Mouse (Mus musculus) liver, embryonic 15.5 days (tissue): ENCODE measurements around the gene Alad. TPM values are rescaled to one million over a fixed set of nuclear protein-coding genes. Genes with fewer than 3 reads are reported as not detected.

Source experiments
- ATAC-seq: fragments of 200-750 bp; cut with Nextera tagmentation; 2 replicates; pipeline ENCODE4 v1.8.0; 2017; ENCODE audit warnings: moderate number of reproducible peaks, mild to moderate bottlenecking, moderate library complexity; ENCODE audit not compliant: insufficient read depth
- H3K27ac ChIP-seq: fragments of 300-500 bp; sonication (generic); replicated peaks from 2 replicates; pipeline ENCODE4 v1.5.1; 2015; ENCODE audit warnings: mild to moderate bottlenecking, inconsistent platforms
- H3K27me3 ChIP-seq: fragments of 300-500 bp; sonication (generic); 2 replicates; pipeline ENCODE4 v1.6.1; 2015; ENCODE audit warnings: mild to moderate bottlenecking, inconsistent platforms
- H3K36me3 ChIP-seq: fragments of 300-500 bp; sonication (generic); replicated peaks from 2 replicates; pipeline ENCODE4 v1.6.1; 2015; ENCODE audit warnings: moderate library complexity, mild to moderate bottlenecking, inconsistent platforms
- H3K4me1 ChIP-seq: fragments of 300-500 bp; sonication (generic); replicated peaks from 2 replicates; pipeline ENCODE4 v1.6.1; 2015; ENCODE audit warnings: inconsistent platforms
- H3K4me2 ChIP-seq: fragments of 300-500 bp; sonication (generic); 2 replicates; pipeline ENCODE4 v1.6.1; 2015; ENCODE audit warnings: moderate library complexity, mild to moderate bottlenecking, inconsistent platforms
- H3K4me3 ChIP-seq: fragments of 300-500 bp; sonication (generic); replicated peaks from 2 replicates; pipeline ENCODE4 v1.5.1; 2015; ENCODE audit warnings: mild to moderate bottlenecking, inconsistent platforms
- H3K9ac ChIP-seq: fragments of 300-500 bp; sonication (generic); 2 replicates; pipeline ENCODE4 v1.6.1; 2015; ENCODE audit warnings: moderate library complexity, mild to moderate bottlenecking, inconsistent platforms
- H3K9me3 ChIP-seq: fragments of 300-500 bp; sonication (generic); replicated peaks from 2 replicates; pipeline ENCODE4 v1.6.1; 2016; ENCODE audit warnings: inconsistent platforms
- WGBS: fragments of 180-500 bp; shearing (Covaris S2); methylation state at CpG from one replicate; pipeline ENCODE4 v1.1.7; 2015; ENCODE audit warnings: mixed read lengths; ENCODE audit not compliant: insufficient replicate concordance; 5-methylcytosine and 5-hydroxymethylcytosine counted together
- polyA plus RNA-seq: library from polyadenylated mRNA; unstranded; fragments of >200 nt; fragmentation: Nextera tagmentation; extraction: Ambion mirVana; gene quantifications from 2 replicates; pipeline ENCODE4 v1.2.1, GENCODE M21; 2015

Gene Alad
- polyA plus RNA-seq, 1 experiment from 2014 or later: 582 TPM

DNA sequence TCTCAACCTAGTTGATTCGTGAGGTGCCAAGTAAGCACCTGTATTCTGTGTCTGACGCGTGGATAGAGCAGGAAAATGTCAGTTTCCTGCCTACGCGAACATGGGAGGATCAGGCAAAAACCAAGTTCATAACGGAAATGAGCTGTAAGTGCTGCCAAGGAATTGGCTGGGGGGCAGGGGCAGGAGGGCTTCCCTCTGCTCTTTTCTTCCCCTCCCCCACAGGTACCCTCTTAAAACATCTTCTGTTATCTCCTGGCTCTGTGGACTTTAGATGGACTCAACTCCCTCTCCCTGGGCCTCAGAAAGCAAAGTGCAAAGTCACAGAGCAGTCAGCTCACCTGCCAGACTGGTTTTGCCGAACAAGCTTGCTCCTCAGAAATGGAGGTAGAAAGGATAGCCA is 16.7 kb downstream of the Alad start:
- Histone ChIP-seq H3K9ac (0 out of 2 replicates have a peak overlapping the region, but pooled peaks have one; percentile 9), H3K27ac (peak overlapping the region; percentile 60), H3K9me3 (no peaks in the 10 kb centered on the region), H3K4me3 (no peak overlapping the region), H3K27me3 (no peaks in the 10 kb centered on the region), H3K4me2 (peak overlapping the region; percentile 92), H3K4me1 (peaks cover 55% of the 10 kb centered on the region), H3K36me3 (peaks cover 11% of the 10 kb centered on the region)
- ATAC-seq: no peak
- 56% methylated on average over 7 of the region's 7 CpGs for WGBS

DNA sequence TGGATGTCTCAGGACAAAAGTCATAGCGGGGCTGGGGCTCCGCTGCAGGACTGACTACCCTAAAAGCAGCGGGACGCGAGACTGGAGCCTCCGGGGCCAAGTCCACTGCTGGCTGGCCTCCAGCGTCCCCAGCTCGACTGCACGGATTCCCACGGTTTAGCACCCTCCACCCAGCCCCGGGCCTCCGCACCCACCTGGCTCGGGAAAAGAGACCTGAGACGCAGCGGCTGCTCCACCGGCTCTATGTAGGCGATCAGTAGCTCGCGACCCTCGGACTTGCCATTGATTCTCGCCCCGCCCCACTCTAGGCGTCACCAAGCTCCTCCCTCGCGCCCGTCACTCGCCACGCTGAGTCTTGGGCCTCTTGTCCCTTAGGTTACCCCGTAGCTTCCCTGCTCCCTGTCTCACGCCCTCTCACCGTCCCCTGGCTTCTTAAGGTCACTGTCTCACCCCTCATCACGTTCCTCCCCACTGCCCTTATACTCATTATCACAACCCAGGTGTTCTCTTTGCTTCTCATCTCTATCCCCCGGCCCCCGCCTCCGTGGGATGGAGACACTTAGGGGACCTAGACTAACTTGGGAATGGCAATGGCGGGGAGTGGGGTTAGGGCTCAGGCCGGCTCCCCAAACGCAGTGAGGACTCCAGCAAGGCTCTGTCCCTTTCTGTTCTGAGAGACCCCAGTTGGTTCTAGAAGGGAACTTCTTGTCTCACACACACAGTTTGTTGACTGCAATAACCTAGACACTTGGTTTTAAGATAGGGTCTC is 17.6 kb downstream of the Alad start:
- ATAC-seq: peak; percentile 82
- Histone ChIP-seq H3K4me2 (peak overlapping the region; percentile 92), H3K4me1 (peaks cover 47% of the 10 kb centered on the region), H3K9me3 (no peaks in the 10 kb centered on the region), H3K4me3 (peak overlapping the region; percentile 83), H3K27ac (peak overlapping the region; percentile 60), H3K27me3 (no peaks in the 10 kb centered on the region), H3K36me3 (peaks cover 3% of the 10 kb centered on the region), H3K9ac (peak overlapping the region; percentile 76)
- 2% methylated on average over 38 of the region's 38 CpGs for WGBS

DNA sequence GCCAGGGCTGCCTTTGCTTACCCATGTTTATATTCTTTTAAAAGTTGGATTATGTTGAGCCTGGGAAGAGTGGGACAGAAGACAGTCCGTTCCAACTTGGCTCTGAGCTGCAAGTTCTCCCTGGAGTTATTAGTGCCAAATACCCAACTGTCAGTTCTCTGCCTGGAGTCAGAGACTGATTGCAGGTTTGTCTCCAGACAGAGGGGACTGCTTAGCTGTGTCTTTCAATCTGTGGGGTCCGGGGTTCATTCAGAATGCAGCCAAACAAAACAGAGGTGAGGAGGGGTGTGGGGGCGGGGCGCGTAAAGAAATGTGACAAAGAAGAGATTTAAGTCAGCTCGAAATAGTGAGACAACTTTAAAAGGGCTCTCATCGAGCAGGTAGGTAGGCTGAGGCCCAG is 18.2 kb downstream of the Alad start:
- peak overlapping the region; percentile 92 for H3K4me2 ChIP-seq
- no peaks in the 10 kb centered on the region for H3K36me3 ChIP-seq
- H3K9me3 ChIP-seq: no peaks in the 10 kb centered on the region
- H3K4me1 ChIP-seq: peaks cover 40% of the 10 kb centered on the region
- 8% methylated on average over 7 of the region's 7 CpGs for WGBS
- peak overlapping the region; percentile 76 for H3K9ac ChIP-seq
- H3K4me3 ChIP-seq: peak overlapping the region; percentile 83
- H3K27ac ChIP-seq: peak overlapping the region; percentile 55; the same call in 1 of the 2 replicates
- H3K27me3 ChIP-seq: no peaks in the 10 kb centered on the region
- ATAC-seq: no peak

DNA sequence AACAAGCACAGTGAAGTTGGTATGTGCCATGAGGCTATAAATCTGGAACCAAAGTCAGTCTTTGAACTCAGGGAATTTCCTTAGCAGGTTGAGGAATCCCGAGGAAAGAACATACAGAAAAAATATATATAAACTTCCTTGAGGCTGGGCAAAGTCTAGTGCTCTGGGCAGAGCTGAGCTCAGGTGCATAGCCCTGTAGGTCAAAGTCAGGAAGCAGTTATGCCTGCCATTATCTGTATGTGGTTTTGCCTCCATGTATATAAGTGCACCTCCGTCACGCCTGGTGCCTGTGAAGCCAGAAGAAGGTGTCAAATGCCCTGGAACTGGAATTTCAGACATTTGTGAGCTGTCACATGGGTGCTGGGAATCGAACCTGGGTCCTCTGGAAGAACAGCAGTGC is 18.9 kb downstream of the Alad start:
- 55% methylated on average over 4 of the region's 4 CpGs for WGBS
- Histone ChIP-seq H3K4me1 (peaks cover 34% of the 10 kb centered on the region), H3K27ac (no peak overlapping the region), H3K27me3 (no peaks in the 10 kb centered on the region), H3K4me2 (peak overlapping the region; percentile 92), H3K9me3 (no peaks in the 10 kb centered on the region), H3K4me3 (no peak overlapping the region), H3K36me3 (no peaks in the 10 kb centered on the region), H3K9ac (no peak overlapping the region)
- ATAC-seq: no peak

DNA sequence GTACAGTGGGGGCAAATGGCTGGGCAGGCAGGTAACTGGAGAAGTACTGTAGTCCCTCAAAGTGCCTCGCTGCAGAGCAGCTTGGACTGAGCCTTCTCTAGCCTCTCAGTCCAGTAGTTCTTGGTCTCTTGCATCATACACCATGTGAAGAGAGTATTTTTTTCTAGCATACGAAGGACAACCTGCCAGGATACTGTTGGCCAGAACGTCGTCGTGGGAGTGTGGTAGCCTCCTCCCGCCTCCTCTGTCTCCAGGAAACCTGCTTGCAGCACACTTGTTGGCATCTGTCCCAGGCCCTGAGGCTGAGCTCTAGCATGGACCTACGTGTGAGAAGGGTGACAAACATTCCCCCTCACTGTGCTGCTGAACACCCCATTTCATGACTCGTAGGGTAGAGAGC is 22.9 kb downstream of the Alad start:
- no peaks in the 10 kb centered on the region for H3K36me3 ChIP-seq
- no peaks in the 10 kb centered on the region for H3K9me3 ChIP-seq
- no peak overlapping the region for H3K27ac ChIP-seq
- H3K4me3 ChIP-seq: no peak overlapping the region
- 55% methylated on average over 8 of the region's 8 CpGs for WGBS
- no peak overlapping the region for H3K9ac ChIP-seq
- peaks cover 10% of the 10 kb centered on the region for H3K4me1 ChIP-seq
- H3K4me2 ChIP-seq: no peak overlapping the region
- H3K27me3 ChIP-seq: peaks cover 9% of the 10 kb centered on the region; the same call in 1 of the 2 replicates
- no peak for ATAC-seq

DNA sequence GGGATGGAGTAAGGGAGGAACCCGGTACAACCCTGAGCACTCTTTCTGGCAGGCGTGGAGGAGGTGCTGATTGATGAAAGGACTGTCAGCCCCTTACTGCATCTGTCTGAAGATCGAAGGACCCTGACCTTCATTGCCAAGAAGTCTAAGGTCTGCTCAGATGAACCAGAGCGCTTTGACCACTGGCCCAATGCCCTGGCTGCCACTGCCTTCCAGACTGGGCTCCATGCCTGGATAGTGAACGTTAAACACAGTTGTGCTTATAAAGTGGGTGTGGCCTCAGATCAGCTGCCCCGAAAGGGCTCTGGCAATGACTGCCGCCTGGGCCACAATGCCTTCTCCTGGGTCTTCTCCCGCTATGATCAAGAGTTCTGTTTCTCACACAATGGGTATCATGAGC is 23.8 kb downstream of the Alad start:
- H3K9ac ChIP-seq: no peak overlapping the region
- ATAC-seq: no peak
- no peak overlapping the region for H3K27ac ChIP-seq
- H3K36me3 ChIP-seq: no peaks in the 10 kb centered on the region
- peaks cover 9% of the 10 kb centered on the region; the same call in 1 of the 2 replicates for H3K27me3 ChIP-seq
- no peak overlapping the region for H3K4me2 ChIP-seq
- no peaks in the 10 kb centered on the region for H3K9me3 ChIP-seq
- H3K4me1 ChIP-seq: peaks cover 2% of the 10 kb centered on the region
- no peak overlapping the region for H3K4me3 ChIP-seq
- 63% methylated on average over 8 of the region's 8 CpGs for WGBS

DNA sequence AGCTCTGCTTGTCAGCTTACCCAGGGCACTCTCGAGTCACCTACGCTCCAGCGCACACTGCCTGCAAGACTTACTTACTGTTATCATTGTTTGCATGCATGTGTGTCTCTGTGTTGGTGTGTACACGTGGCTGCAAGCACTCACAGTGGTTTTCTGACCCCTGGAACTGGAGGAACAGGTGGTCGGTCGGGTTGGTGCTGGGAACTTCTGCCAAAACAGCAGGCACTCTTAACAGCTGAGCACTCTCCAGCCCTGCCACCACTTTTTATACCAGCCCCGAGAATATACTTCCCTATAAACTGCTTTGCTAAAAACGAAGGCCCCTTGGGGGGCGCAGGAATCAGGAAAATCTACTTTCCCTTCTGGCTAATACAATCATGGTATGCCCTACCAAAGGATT is 25.5 kb downstream of the Alad start:
- no peak overlapping the region for H3K9ac ChIP-seq
- no peak for ATAC-seq
- H3K4me2 ChIP-seq: no peak overlapping the region
- WGBS: 40% methylated on average over 9 of the region's 9 CpGs
- peaks cover 9% of the 10 kb centered on the region; the same call in 1 of the 2 replicates for H3K27me3 ChIP-seq
- H3K36me3 ChIP-seq: no peaks in the 10 kb centered on the region
- no peak overlapping the region for H3K4me3 ChIP-seq
- no peaks in the 10 kb centered on the region; the same call in 1 of the 2 replicates for H3K4me1 ChIP-seq
- H3K27ac ChIP-seq: no peak overlapping the region
- no peaks in the 10 kb centered on the region for H3K9me3 ChIP-seq

DNA sequence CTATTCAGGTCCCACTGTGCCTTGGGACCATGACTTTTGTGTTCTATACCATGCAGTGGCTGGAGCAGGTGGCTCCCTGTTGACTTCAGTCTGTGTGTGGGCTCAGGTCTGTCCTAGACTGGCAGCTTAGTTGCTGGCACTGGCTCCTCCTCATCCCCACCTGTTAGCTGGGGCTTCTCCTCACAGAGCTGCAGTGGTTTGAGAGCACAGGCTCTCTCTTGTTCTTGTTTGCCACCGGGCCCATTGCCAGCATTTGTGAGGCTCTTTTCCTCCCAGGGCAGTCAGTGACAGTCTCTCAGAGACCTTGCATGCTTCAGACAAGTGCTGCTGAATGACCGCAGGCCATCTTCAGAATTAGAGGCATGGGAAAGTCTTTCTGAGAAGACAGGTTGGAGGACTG is 27.0 kb downstream of the Alad start:
- Histone ChIP-seq H3K4me1 (no peaks in the 10 kb centered on the region; the same call in 1 of the 2 replicates), H3K9ac (no peak overlapping the region), H3K9me3 (no peaks in the 10 kb centered on the region), H3K27me3 (peaks cover 9% of the 10 kb centered on the region; the same call in 1 of the 2 replicates), H3K4me3 (no peak overlapping the region), H3K4me2 (no peak overlapping the region), H3K27ac (no peak overlapping the region), H3K36me3 (no peaks in the 10 kb centered on the region)
- no peak for ATAC-seq
- 75% methylated on average over 2 of the region's 2 CpGs for WGBS

DNA sequence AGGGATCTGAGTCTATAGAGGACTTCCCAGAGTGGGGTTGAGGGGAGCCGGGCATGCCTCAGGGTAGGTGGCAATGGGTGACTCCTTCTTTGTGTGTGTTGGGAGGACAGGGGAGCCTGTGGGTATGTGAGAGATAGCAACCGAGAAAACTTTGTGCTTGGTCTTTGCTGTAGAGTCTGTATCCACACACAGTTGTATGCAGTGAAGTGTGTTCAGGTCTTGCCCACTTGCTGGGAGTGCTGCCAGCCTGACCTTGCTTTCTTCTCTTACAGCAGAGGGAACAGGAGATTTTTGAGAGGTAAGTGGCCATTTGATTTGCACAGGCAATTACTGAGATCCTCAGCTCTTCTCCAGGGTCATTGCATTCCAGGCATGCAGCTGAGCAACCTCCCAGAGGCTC is 31.8 kb downstream of the Alad start:
- Histone ChIP-seq H3K9me3 (no peaks in the 10 kb centered on the region), H3K27ac (no peak overlapping the region), H3K4me1 (peaks cover 24% of the 10 kb centered on the region), H3K36me3 (no peaks in the 10 kb centered on the region), H3K4me3 (no peak overlapping the region), H3K4me2 (no peak overlapping the region), H3K9ac (no peak overlapping the region), H3K27me3 (no peaks in the 10 kb centered on the region)
- no peak for ATAC-seq
- 70% methylated on average over 2 of the region's 2 CpGs for WGBS

DNA sequence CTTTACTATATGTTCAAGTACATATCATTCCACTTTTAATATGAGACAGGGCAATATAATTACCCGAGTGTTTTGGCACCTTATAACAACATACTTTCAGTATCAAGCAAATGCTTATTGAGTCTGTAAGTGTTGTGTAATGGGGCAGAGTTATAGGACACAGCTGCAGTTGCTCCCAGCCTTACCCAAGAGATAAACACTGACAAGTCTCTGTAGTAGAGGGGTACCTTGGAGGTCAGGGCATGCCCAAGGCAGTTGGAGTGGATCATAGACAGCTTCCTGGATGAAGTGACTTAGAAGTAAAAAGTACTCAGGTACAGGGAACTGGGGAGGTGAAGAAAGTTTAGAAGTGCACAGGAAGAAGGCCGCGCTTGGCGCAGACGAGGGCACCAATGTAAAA is 32.5 kb downstream of the Alad start:
- 86% methylated on average over 5 of the region's 5 CpGs for WGBS
- Histone ChIP-seq H3K9ac (no peak overlapping the region), H3K4me2 (no peak overlapping the region), H3K9me3 (no peaks in the 10 kb centered on the region), H3K4me1 (peaks cover 24% of the 10 kb centered on the region), H3K36me3 (no peaks in the 10 kb centered on the region), H3K4me3 (no peak overlapping the region), H3K27me3 (peaks cover 6% of the 10 kb centered on the region), H3K27ac (no peak overlapping the region)
- ATAC-seq: no peak

DNA sequence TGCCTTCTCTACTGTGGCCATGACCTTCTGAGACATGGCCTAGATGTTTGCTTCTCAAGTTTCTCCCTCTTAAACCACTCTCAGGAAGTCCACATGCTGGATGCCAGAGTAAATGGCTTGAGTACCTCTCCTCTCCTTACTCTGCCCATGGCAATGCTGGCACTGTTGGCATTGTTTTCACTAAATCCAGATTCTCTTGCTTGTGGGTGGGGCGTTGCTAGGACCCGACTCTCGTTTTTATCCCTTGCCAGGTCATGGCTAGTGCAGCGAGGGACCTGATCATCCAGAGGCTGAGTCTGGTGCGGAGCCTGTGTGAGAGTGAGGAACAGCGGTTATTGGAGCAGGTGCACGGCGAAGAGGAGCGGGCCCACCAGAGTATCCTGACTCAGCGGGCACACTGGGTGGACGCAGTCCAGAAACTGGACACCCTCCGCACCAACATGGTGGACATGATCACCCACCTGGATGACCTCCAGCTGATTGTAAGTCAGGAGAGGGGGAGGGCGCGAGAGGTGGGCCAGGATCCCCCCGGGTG is 33.5 kb downstream of the Alad start:
- ATAC-seq: no peak
- 83% methylated on average over 15 of the region's 15 CpGs for WGBS
- Histone ChIP-seq H3K36me3 (no peaks in the 10 kb centered on the region), H3K27me3 (peaks cover 16% of the 10 kb centered on the region), H3K4me1 (peaks cover 24% of the 10 kb centered on the region), H3K9me3 (no peaks in the 10 kb centered on the region), H3K4me2 (peak overlapping the region; percentile 33), H3K9ac (no peak overlapping the region), H3K4me3 (no peak overlapping the region), H3K27ac (peak overlapping the region; percentile 48)
